Mouse (Mus musculus): Measurements from ENCODE around the gene Klrb1.

The Klrb1 gene

GRCm38 (mm10) chr6:128734896-128735295 lies 12.0 kb upstream of the Klrb1 start:
- no peak for DNase-seq (ENCODE audit: low spot score)

- no peak for DNase-seq (ENCODE audit: low spot score)
Observed at GRCm38 (mm10) chr6:128733908-128734679, 11.2 kb upstream of the Klrb1 start.

GRCm38 (mm10) chr6:128732032-128732431 lies 9.2 kb upstream of the Klrb1 start:
- DNase-seq (ENCODE audit: low spot score): no peak

GRCm38 (mm10) chr6:128701691-128702090 lies 21.2 kb downstream of the Klrb1 start:
- DNase-seq (ENCODE audit: low spot score): no peak

GRCm38 (mm10) chr6:128679574-128679973 lies 43.3 kb downstream of the Klrb1 start:
- DNase-seq (ENCODE audit: low spot score): no peak

- DNase-seq (ENCODE audit: low spot score): no peak
Observed at GRCm38 (mm10) chr6:128669936-128670335, 52.9 kb downstream of the Klrb1 start.

GRCm38 (mm10) chr6:128662206-128662605 lies 60.7 kb downstream of the Klrb1 start, which contains the start of gene Clec2h:
Gene Clec2h (plus strand): TSS chr6:128662385.
- no peak for DNase-seq (ENCODE audit: low spot score)

GRCm38 (mm10) chr6:128661249-128661648 lies 61.6 kb downstream of the Klrb1 start:
- no peak for DNase-seq (ENCODE audit: low spot score)
